Mouse (Mus musculus) forebrain, embryonic 16.5 days (tissue): ENCODE data around the gene Pmfbp1. TPM values are rescaled to one million over a fixed set of nuclear protein-coding genes. Genes with fewer than 3 reads are reported as not detected.

Source experiments
- ATAC-seq: fragments of 200-750 bp; cut with Nextera tagmentation; 2 replicates; pipeline ENCODE4 v1.8.0; 2017; ENCODE audit warnings: mild to moderate bottlenecking, moderate library complexity
- H3K27ac ChIP-seq: fragments of 300-500 bp; sonication (generic); 2 replicates; pipeline ENCODE4 v1.5.1; 2014; ENCODE audit warnings: low read length, control low read depth
- H3K27me3 ChIP-seq: fragments of 300-500 bp; sonication (generic); replicated peaks from 2 replicates; pipeline ENCODE4 v1.6.1; 2014; ENCODE audit warnings: low read length; ENCODE audit not compliant: control insufficient read depth, insufficient read depth
- H3K36me3 ChIP-seq: fragments of 300-500 bp; sonication (generic); 2 replicates; pipeline ENCODE4 v1.6.1; 2014; ENCODE audit not compliant: control insufficient read depth, insufficient read depth
- H3K4me1 ChIP-seq: fragments of 300-500 bp; sonication (generic); replicated peaks from 2 replicates; pipeline ENCODE4 v1.6.1; 2014; ENCODE audit warnings: low read length; ENCODE audit not compliant: control insufficient read depth, insufficient read depth
- H3K4me2 ChIP-seq: fragments of 300-500 bp; sonication (generic); 2 replicates; pipeline ENCODE4 v1.6.1; 2014; ENCODE audit warnings: mild to moderate bottlenecking, low read length, control low read depth
- H3K4me3 ChIP-seq: fragments of 300-500 bp; sonication (generic); replicated peaks from 2 replicates; pipeline ENCODE4 v1.5.1; 2014; ENCODE audit warnings: mild to moderate bottlenecking, low read length, control low read depth
- H3K9ac ChIP-seq: fragments of 300-500 bp; sonication (generic); replicated peaks from 2 replicates; pipeline ENCODE4 v1.6.1; 2014; ENCODE audit warnings: low read depth, low read length, control low read depth
- H3K9me3 ChIP-seq: fragments of 300-500 bp; sonication (generic); 2 replicates; pipeline ENCODE4 v1.6.1; 2016; ENCODE audit warnings: low read length; ENCODE audit not compliant: control insufficient read depth
- WGBS: fragments of 180-500 bp; shearing (Covaris S2); extraction: QIAGEN DNeasy Blood & Tissue Kit; methylation state at CpG from one replicate; pipeline ENCODE4 v1.1.7; 2014; 5-methylcytosine and 5-hydroxymethylcytosine counted together
- polyA plus RNA-seq: library from polyadenylated mRNA; unstranded; fragments of >200 nt; fragmentation: Nextera tagmentation; extraction: Ambion mirVana; gene quantifications from 2 replicates; pipeline ENCODE4 v1.2.1, GENCODE M21; 2015

Gene Pmfbp1
- polyA plus RNA-seq, 1 experiment from 2014 or later = 0.18 TPM

- H3K4me3 ChIP-seq = no peak overlapping the region
- no peak for ATAC-seq
- H3K4me2 ChIP-seq = no peak overlapping the region
- H3K27ac ChIP-seq = no peak overlapping the region
- no peak overlapping the region for H3K9ac ChIP-seq
- H3K9me3 ChIP-seq = no peaks in the 10 kb centered on the region
- WGBS = 90% methylated on average over 12 of the region's 12 CpGs
- H3K36me3 ChIP-seq = no peaks in the 10 kb centered on the region
- peaks cover 7% of the 10 kb centered on the region for H3K4me1 ChIP-seq
- no peaks in the 10 kb centered on the region for H3K27me3 ChIP-seq
Measured at GRCm38 (mm10) chr8:109571139-109571538, 77.3 kb downstream of the Pmfbp1 start.

- WGBS = 78% methylated on average over 4 of the region's 4 CpGs
- Histone ChIP-seq H3K36me3 (no peaks in the 10 kb centered on the region), H3K4me2 (no peak overlapping the region), H3K9me3 (no peaks in the 10 kb centered on the region), H3K27me3 (no peaks in the 10 kb centered on the region), H3K9ac (no peak overlapping the region), H3K4me1 (no peaks in the 10 kb centered on the region), H3K4me3 (no peak overlapping the region), H3K27ac (no peak overlapping the region)
- no peak for ATAC-seq
Measured at GRCm38 (mm10) chr8:109576311-109576710, 82.5 kb downstream of the Pmfbp1 start.

- H3K4me1 ChIP-seq = no peaks in the 10 kb centered on the region
- H3K9ac ChIP-seq = no peak within 1 kb of the TSS
- no peak within 1 kb of the TSS for H3K27ac ChIP-seq
- H3K27me3 ChIP-seq = no peaks in the 10 kb centered on the region
- H3K9me3 ChIP-seq = peaks cover 2% of the 10 kb centered on the region; the same call in 1 of the 2 replicates
- no peak for ATAC-seq
- 74% methylated on average over 8 of the region's 8 CpGs for WGBS
- H3K4me3 ChIP-seq = no peak within 1 kb of the TSS
- H3K36me3 ChIP-seq = no peaks in the 10 kb centered on the region
- no peak within 1 kb of the TSS for H3K4me2 ChIP-seq
Measured at GRCm38 (mm10) chr8:109578900-109579301, 85.1 kb downstream of the Pmfbp1 start, which contains the start of gene Hp. TSS of gene Hp (minus strand) at chr8:109579172.

- H3K27me3 ChIP-seq = no peaks in the 10 kb centered on the region
Measured at GRCm38 (mm10) chr8:109584293-109584692, 90.5 kb downstream of the Pmfbp1 start.

GRCm38 (mm10) chr8:109584830-109585229, 91.0 kb downstream of the Pmfbp1 start:
- no peaks in the 10 kb centered on the region for H3K36me3 ChIP-seq
- no peak for ATAC-seq
- H3K4me3 ChIP-seq = no peak overlapping the region
- H3K27me3 ChIP-seq = no peaks in the 10 kb centered on the region
- 89% methylated on average over 3 of the region's 3 CpGs for WGBS
- H3K27ac ChIP-seq = no peak overlapping the region
- no peak overlapping the region for H3K9ac ChIP-seq
- peaks cover 6% of the 10 kb centered on the region for H3K9me3 ChIP-seq
- H3K4me2 ChIP-seq = no peak overlapping the region
- H3K4me1 ChIP-seq = no peaks in the 10 kb centered on the region

More at GRCm38 (mm10) chr8:109584293-109584692, 90.5 kb downstream of the Pmfbp1 start:
- WGBS = 91% methylated on average over 4 of the region's 4 CpGs
- no peak for ATAC-seq
- H3K36me3 ChIP-seq = no peaks in the 10 kb centered on the region
- no peak overlapping the region for H3K4me2 ChIP-seq
- no peak overlapping the region for H3K4me3 ChIP-seq
- H3K4me1 ChIP-seq = no peaks in the 10 kb centered on the region
- peaks cover 6% of the 10 kb centered on the region for H3K9me3 ChIP-seq
- no peak overlapping the region for H3K9ac ChIP-seq
- H3K27ac ChIP-seq = no peak overlapping the region

GRCm38 (mm10) chr8:109585652-109586051, 91.8 kb downstream of the Pmfbp1 start:
- Histone ChIP-seq H3K27ac (no peak overlapping the region), H3K27me3 (no peaks in the 10 kb centered on the region), H3K9ac (no peak overlapping the region), H3K9me3 (peaks cover 6% of the 10 kb centered on the region), H3K4me1 (no peaks in the 10 kb centered on the region), H3K4me2 (no peak overlapping the region), H3K4me3 (no peak overlapping the region), H3K36me3 (no peaks in the 10 kb centered on the region)
- ATAC-seq = no peak

- no peaks in the 10 kb centered on the region for H3K36me3 ChIP-seq
- no peak overlapping the region for H3K27ac ChIP-seq
- ATAC-seq = no peak
- WGBS = 63% methylated on average over 7 of the region's 7 CpGs
- H3K4me1 ChIP-seq = no peaks in the 10 kb centered on the region
- H3K27me3 ChIP-seq = no peaks in the 10 kb centered on the region
- no peak overlapping the region for H3K9ac ChIP-seq
- no peak overlapping the region for H3K4me3 ChIP-seq
- H3K9me3 ChIP-seq = peaks cover 6% of the 10 kb centered on the region
- H3K4me2 ChIP-seq = no peak overlapping the region
Measured at GRCm38 (mm10) chr8:109586972-109587504, 93.2 kb downstream of the Pmfbp1 start.

GRCm38 (mm10) chr8:109590901-109591300, 97.1 kb downstream of the Pmfbp1 start:
- ATAC-seq = no peak
- H3K36me3 ChIP-seq = no peaks in the 10 kb centered on the region
- H3K27me3 ChIP-seq = no peaks in the 10 kb centered on the region
- H3K4me3 ChIP-seq = no peak overlapping the region
- no peak overlapping the region for H3K27ac ChIP-seq
- H3K9ac ChIP-seq = no peak overlapping the region
- no peaks in the 10 kb centered on the region for H3K4me1 ChIP-seq
- H3K9me3 ChIP-seq = no peaks in the 10 kb centered on the region
- WGBS = 90% methylated on average over 9 of the region's 9 CpGs
- no peak overlapping the region for H3K4me2 ChIP-seq

GRCm38 (mm10) chr8:109591367-109591766, 97.5 kb downstream of the Pmfbp1 start:
- ATAC-seq = no peak
- Histone ChIP-seq H3K4me1 (no peaks in the 10 kb centered on the region), H3K27me3 (no peaks in the 10 kb centered on the region), H3K4me2 (no peak overlapping the region), H3K4me3 (no peak overlapping the region), H3K27ac (no peak overlapping the region), H3K36me3 (no peaks in the 10 kb centered on the region), H3K9ac (no peak overlapping the region), H3K9me3 (no peaks in the 10 kb centered on the region)
- WGBS = 86% methylated on average over 3 of the region's 3 CpGs

- H3K9me3 ChIP-seq = no peaks in the 10 kb centered on the region
- H3K9ac ChIP-seq = no peak overlapping the region
- ATAC-seq = no peak
- no peak overlapping the region for H3K4me3 ChIP-seq
- no peak overlapping the region for H3K4me2 ChIP-seq
- no peaks in the 10 kb centered on the region for H3K4me1 ChIP-seq
- no peaks in the 10 kb centered on the region for H3K36me3 ChIP-seq
- H3K27ac ChIP-seq = no peak overlapping the region
- no peaks in the 10 kb centered on the region for H3K27me3 ChIP-seq
- WGBS = 84% methylated on average over 5 of the region's 5 CpGs
Measured at GRCm38 (mm10) chr8:109592164-109592563, 98.3 kb downstream of the Pmfbp1 start.
